Mouse (Mus musculus) brain, embryonic 14.5 days (tissue): ENCODE measurements around the gene Gng12.

ENCODE experiments used
- CTCF ChIP-seq: fragments of 200-500 bp; IDR thresholded peaks from 2 replicates; pipeline ENCODE4 v1.5.1; 2012; ENCODE audit warnings: inconsistent platforms, mild to moderate bottlenecking, moderate library complexity, borderline replicate concordance; ENCODE audit not compliant: insufficient read depth, insufficient read length; ENCODE audit errors: extremely low read depth
- POLR2A ChIP-seq: fragments of 200-500 bp; IDR thresholded peaks from 2 replicates; pipeline ENCODE4 v1.6.1; 2012; ENCODE audit warnings: mild to moderate bottlenecking, inconsistent platforms, borderline replicate concordance; ENCODE audit not compliant: poor library complexity, insufficient read depth, insufficient read length, severe bottlenecking; ENCODE audit errors: extremely low read depth

DNA sequence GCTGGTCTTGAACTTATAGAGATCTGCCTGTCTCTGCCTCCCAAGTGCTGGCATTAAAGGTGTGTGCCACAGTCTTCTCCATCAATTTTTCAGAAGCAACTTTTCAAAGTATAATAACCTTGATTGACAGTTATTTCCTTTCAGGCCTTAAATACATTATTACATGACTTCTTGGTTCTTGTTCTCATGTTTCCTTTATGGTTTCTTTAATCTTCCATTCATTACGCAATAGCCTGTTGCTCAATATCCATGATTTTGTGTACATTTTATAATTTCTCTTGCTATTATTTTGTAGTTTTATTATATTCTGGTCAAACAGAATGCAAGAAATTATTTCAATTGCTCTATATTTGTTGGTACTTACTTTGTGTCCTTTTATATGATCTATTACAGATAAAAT, 29.9 kb upstream of the Gng12 start:
- TF ChIP-seq CTCF = no peak
- no peak for TF ChIP-seq POLR2A
